Mouse (Mus musculus): Measurements from ENCODE around the gene Rabggta.

DNA sequence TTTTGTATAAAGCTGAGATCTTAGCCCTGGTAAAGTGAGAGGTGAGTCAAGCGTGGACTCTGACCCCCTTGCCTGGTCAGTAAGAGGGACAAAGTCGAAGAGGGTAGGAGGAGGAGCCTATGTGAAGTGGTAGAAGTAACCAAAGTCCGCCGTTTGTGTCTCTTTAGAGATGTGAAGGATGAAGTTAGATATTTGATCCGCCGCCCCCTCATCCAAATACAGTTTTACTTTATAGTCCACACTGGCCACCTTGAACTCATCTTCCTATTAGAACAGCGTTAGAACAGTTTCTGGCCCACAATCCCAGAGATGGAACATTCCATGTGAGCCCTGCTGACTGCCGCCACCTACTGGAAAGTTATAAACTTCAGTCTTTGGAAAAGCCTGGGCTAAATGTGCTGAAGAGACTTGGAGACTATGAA is 36.3 kb upstream of the Rabggta start, which contains the start of gene Cideb:
- TF ChIP-seq POLR2A (IDR thresholded peaks at IDR 0.05; ENCODE audit: control insufficient read depth, extremely low read depth, insufficient read depth, low read length, poor library complexity) = no peak
- TF ChIP-seq CTCF (IDR thresholded peaks at IDR 0.05; ENCODE audit: borderline replicate concordance, control insufficient read depth, extremely low read depth, insufficient read depth, low read length, poor library complexity) = no peak
